Mouse (Mus musculus): ENCODE measurements at regions not wholly inside any gene's neighbourhood (a gene's known extent, or its start where the extent isn't known, plus 50 kb on each side); places are given as distances from the start of the nearest gene placed in this dataset.

DNA sequence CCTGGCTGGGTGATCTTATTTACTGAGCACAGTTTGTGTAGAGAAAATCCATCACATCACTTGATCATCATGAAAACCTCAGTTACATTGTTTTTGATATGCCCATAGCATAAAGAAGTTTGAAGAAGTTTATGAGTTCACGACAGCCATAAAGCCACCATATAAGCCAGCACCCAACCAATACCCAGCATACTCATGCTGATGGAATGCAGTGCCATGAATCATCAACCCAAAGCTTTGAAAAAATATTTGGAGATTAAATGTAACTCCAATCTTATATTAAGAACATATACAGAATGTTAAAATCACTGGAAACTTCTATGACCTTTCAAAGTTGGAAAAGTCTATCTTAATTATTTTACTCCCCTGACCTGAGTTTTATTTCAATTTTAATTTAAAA, 372.1 kb upstream of the Impad1 start:
- TF ChIP-seq CTCF (IDR thresholded peaks at IDR 0.05; ENCODE audit: borderline replicate concordance, insufficient read depth, low read depth, low read length) (no peak), POLR2A (IDR thresholded peaks at IDR 0.05; ENCODE audit: borderline replicate concordance, insufficient read depth, low read length) (no peak)

Data from cerebellum, adult 2 months (tissue).